In the genomic region with DNA sequence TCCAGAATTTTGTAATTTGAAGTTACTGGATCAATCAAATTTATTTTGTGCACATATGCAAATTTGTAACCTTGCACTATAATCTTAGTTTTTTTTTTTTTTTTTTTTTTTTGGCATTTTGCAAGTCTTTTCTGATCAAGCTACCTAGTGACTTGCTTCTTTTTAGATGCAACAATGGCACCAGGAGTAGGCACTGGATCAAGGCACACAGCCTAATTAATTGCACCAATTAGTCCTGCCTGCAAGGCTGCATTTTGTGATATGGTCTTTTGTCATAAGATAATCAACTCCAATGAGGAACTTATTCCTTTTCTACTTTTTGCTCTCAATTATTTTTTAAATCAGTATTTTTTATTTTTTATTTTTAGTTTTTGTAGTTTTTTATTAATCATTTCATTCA, we compare ENCODE assay signal across 31 mouse cellular contexts.
A peak's percentile ranks its signal among the peaks of the same experiment; 100 is the strongest.
DNase-seq lines count a peak whose midpoint lies in the region; ATAC-seq and TF ChIP-seq lines count a peak whose summit lies in the region.
"Had no signal": no experiment of that assay in that cellular context is flagged by ENCODE, and none has a peak within 500 bp of the region (broad histone marks: within the 10 kb centered on the region; RNA-seq: fewer than 3 reads in every experiment).

No protein-coding gene starts in this region.

- no peaks in the 10 kb centered on the region for H3K4me1 ChIP-seq in forebrain, embryonic 12.5 days
- peaks cover 4% of the 10 kb centered on the region; the same call in 1 of the 2 replicates for H3K4me1 ChIP-seq in forebrain, embryonic 10.5 days
- no peaks in the 10 kb centered on the region for H3K4me1 ChIP-seq in forebrain, embryonic 14.5 days (ENCODE audit: control insufficient read depth, insufficient read depth, low read length)
- H3K4me1 ChIP-seq: embryonic facial prominence, embryonic 10.5 days; embryonic facial prominence, embryonic 13.5 days; heart, embryonic 12.5 days; heart, embryonic 15.5 days had no signal

- H3K27ac ChIP-seq in forebrain, embryonic 12.5 days, result no peak overlapping the region
- no peak overlapping the region for H3K27ac ChIP-seq in forebrain, embryonic 10.5 days
- no peak overlapping the region for H3K27ac ChIP-seq in forebrain, embryonic 14.5 days (ENCODE audit: low read depth, low read length)
- H3K27ac ChIP-seq: embryonic facial prominence, embryonic 10.5 days; embryonic facial prominence, embryonic 13.5 days; heart, embryonic 15.5 days; hindbrain, embryonic 14.5 days; hindbrain, postnatal 0 days had no signal

- no peaks in the 10 kb centered on the region for H3K9me3 ChIP-seq in forebrain, embryonic 12.5 days
- no peaks in the 10 kb centered on the region for H3K9me3 ChIP-seq in forebrain, embryonic 10.5 days
- no peaks in the 10 kb centered on the region for H3K9me3 ChIP-seq in forebrain, embryonic 14.5 days (replicated peaks; ENCODE audit: control insufficient read depth, low read length)
- H3K9me3 ChIP-seq: embryonic facial prominence, embryonic 10.5 days; embryonic facial prominence, embryonic 13.5 days; G1E; heart, embryonic 12.5 days; heart, embryonic 15.5 days had no signal

- intact Hi-C loops in heart, postnatal 25 days (cut with DNase I), result no loop called here

- no peaks in the 10 kb centered on the region for H3K36me3 ChIP-seq in forebrain, embryonic 12.5 days (replicated peaks)
- no peaks in the 10 kb centered on the region for H3K36me3 ChIP-seq in forebrain, embryonic 10.5 days (replicated peaks)
- no peaks in the 10 kb centered on the region for H3K36me3 ChIP-seq in forebrain, embryonic 14.5 days (ENCODE audit: control insufficient read depth, insufficient read depth, low read length)
- H3K36me3 ChIP-seq: embryonic facial prominence, embryonic 10.5 days; embryonic facial prominence, embryonic 13.5 days; G1E; heart, embryonic 12.5 days; heart, embryonic 15.5 days had no signal

- ATAC-seq in forebrain, embryonic 12.5 days (ENCODE audit: low FRiP score), result peak; percentile 73; the same call in 1 of the 2 replicates
- peak; percentile 77 for ATAC-seq in forebrain, embryonic 14.5 days
- ATAC-seq: hindbrain, postnatal 0 days; inflammation-experienced regulatory T-cells, adult 6 months; intestine, embryonic 16.5 days; Patski had no signal

- no peak for TF ChIP-seq POLR2A in brain, embryonic 14.5 days (IDR thresholded peaks at IDR 0.05; ENCODE audit: borderline replicate concordance, extremely low read depth, insufficient read depth, insufficient read length, poor library complexity, severe bottlenecking)

- H3K9ac ChIP-seq in forebrain, embryonic 12.5 days, result no peak overlapping the region
- H3K9ac ChIP-seq in forebrain, embryonic 14.5 days (ENCODE audit: low read length), result no peak overlapping the region
- H3K9ac ChIP-seq: embryonic facial prominence, embryonic 13.5 days; heart, embryonic 12.5 days; heart, embryonic 15.5 days; hindbrain, embryonic 14.5 days had no signal

- no peak for DNase-seq in forebrain, embryonic 10.5 days (ENCODE audit: extremely low spot score, low spot score)
- peak; percentile 77 for DNase-seq in brain, embryonic 14.5 days (ENCODE audit: low read depth)
- peak; percentile 55 for DNase-seq in forebrain, embryonic 14.5 days (ENCODE audit: low spot score)
- no peak for DNase-seq in heart, postnatal 25 days (ENCODE audit: low spot score)
- DNase-seq in kidney, adult 18-20 months, result no peak
- DNase-seq: adrenal gland, postnatal 10 days; adrenal gland, postnatal 36 days; B cell, adult 2 months; cerebellum, adult 11-12 months; cerebellum, adult 8-10 months; cerebellum, postnatal 10 days; cerebellum, postnatal 36 days; embryo, embryonic 11 days; gastrocnemius, postnatal 25 days; heart, adult 18-20 months; heart, postnatal 10 days; heart, postnatal 4 days; kidney, adult 8-10 months had no signal

- no peaks in the 10 kb centered on the region for H3K27me3 ChIP-seq in forebrain, embryonic 12.5 days
- no peaks in the 10 kb centered on the region for H3K27me3 ChIP-seq in forebrain, embryonic 10.5 days (ENCODE audit: poor library complexity, severe bottlenecking)
- no peaks in the 10 kb centered on the region for H3K27me3 ChIP-seq in forebrain, embryonic 14.5 days (replicated peaks; ENCODE audit: control insufficient read depth, insufficient read depth, low read length)
- H3K27me3 ChIP-seq: CH12.LX; embryonic facial prominence, embryonic 13.5 days; heart, embryonic 12.5 days; heart, embryonic 15.5 days; Patski had no signal

- TF ChIP-seq CTCF in brain, embryonic 14.5 days (IDR thresholded peaks at IDR 0.05; ENCODE audit: borderline replicate concordance, extremely low read depth, insufficient read depth, insufficient read length), result no peak

- H3K4me2 ChIP-seq in forebrain, embryonic 12.5 days, result no peak overlapping the region
- no peak overlapping the region for H3K4me2 ChIP-seq in forebrain, embryonic 14.5 days (ENCODE audit: low read length)
- H3K4me2 ChIP-seq: embryonic facial prominence, embryonic 13.5 days; heart, embryonic 12.5 days; heart, embryonic 15.5 days; hindbrain, embryonic 14.5 days had no signal

- no peak overlapping the region for H3K4me3 ChIP-seq in forebrain, embryonic 12.5 days (replicated peaks)
- H3K4me3 ChIP-seq in forebrain, embryonic 10.5 days, result no peak overlapping the region
- H3K4me3 ChIP-seq in forebrain, embryonic 14.5 days (ENCODE audit: low read depth, low read length), result no peak overlapping the region
- H3K4me3 ChIP-seq: embryonic facial prominence, embryonic 10.5 days; embryonic facial prominence, embryonic 13.5 days; erythroblast, embryonic 14.5 days; heart, embryonic 12.5 days; heart, embryonic 15.5 days had no signal

Comparison
In these comparisons a context has a peak if more than half of its experiments do, and no peak if none do; other contexts are left out.
1. DNase-seq: peak in brain, embryonic 14.5 days (single experiment) and forebrain, embryonic 14.5 days (single experiment); none in forebrain, embryonic 10.5 days (single experiment), heart, postnatal 25 days (single experiment) and kidney, adult 18-20 months (single experiment).